Mouse (Mus musculus) brain, embryonic 14.5 days (tissue): ENCODE measurements around the gene Polk.

ENCODE experiments used
- CTCF ChIP-seq: fragments of 200-500 bp; IDR thresholded peaks from 2 replicates; pipeline ENCODE4 v1.5.1; 2012; ENCODE audit warnings: inconsistent platforms, mild to moderate bottlenecking, moderate library complexity, borderline replicate concordance; ENCODE audit not compliant: insufficient read depth, insufficient read length; ENCODE audit errors: extremely low read depth
- POLR2A ChIP-seq: fragments of 200-500 bp; IDR thresholded peaks from 2 replicates; pipeline ENCODE4 v1.6.1; 2012; ENCODE audit warnings: mild to moderate bottlenecking, inconsistent platforms, borderline replicate concordance; ENCODE audit not compliant: poor library complexity, insufficient read depth, insufficient read length, severe bottlenecking; ENCODE audit errors: extremely low read depth

DNA sequence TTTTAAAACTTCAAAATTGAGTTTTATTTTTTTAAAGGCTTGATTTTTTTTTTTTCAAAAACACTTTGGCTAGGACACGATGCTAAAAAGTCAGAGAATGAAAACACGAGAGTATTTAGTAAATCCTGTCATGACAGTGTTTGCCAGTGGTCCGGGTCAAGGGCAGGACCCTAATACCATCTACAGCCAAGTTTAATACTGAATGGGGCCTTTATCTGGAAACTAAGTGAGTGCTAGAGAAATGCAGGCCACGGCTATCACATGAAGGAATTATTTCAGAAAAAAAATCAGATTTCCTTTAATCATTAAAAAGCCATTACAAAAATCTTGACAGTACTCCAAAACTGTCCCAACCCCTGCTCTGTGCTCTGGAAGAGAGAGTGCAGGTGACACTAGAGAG is 36.7 kb downstream of the Polk start:
- TF ChIP-seq POLR2A (no peak), CTCF (no peak)
